Mouse (Mus musculus) hindbrain, embryonic 14.5 days (tissue): ENCODE measurements around the gene Slc28a2. TPM values are rescaled to one million over a fixed set of nuclear protein-coding genes. Genes with fewer than 3 reads are reported as not detected.
"Not testable (repeated sequence)": the region's sequence is repeated elsewhere in the genome, so short reads cannot be mapped to it uniquely, and the experiment has no call there.

Experiments
- ATAC-seq: fragments of 200-750 bp; cut with Nextera tagmentation; 2 replicates; pipeline ENCODE4 v1.8.0; 2017; ENCODE audit warnings: moderate number of reproducible peaks, mild to moderate bottlenecking, moderate TSS enrichment, moderate library complexity; ENCODE audit not compliant: low FRiP score
- DNase-seq: peaks from one replicate; pipeline ENCODE4 v3.0.0-alpha.2; 2015; ENCODE audit warnings: low spot score
- H3K27ac ChIP-seq: fragments of 300-500 bp; sonication (generic); 2 replicates; pipeline ENCODE4 v1.5.1; 2014; ENCODE audit warnings: mild to moderate bottlenecking, moderate library complexity
- H3K27me3 ChIP-seq: fragments of 300-500 bp; sonication (generic); 2 replicates; pipeline ENCODE4 v1.6.1; 2014; ENCODE audit warnings: mild to moderate bottlenecking, low read length, mixed read lengths; ENCODE audit not compliant: control insufficient read depth, insufficient read depth
- H3K36me3 ChIP-seq: fragments of 300-500 bp; sonication (generic); replicated peaks from 2 replicates; pipeline ENCODE4 v1.6.1; 2014; ENCODE audit not compliant: control insufficient read depth, insufficient read depth
- H3K4me1 ChIP-seq: fragments of 300-500 bp; sonication (generic); replicated peaks from 2 replicates; pipeline ENCODE4 v1.6.1; 2014; ENCODE audit warnings: antibody characterized with exemption, low read length, mixed read lengths; ENCODE audit not compliant: control insufficient read depth, insufficient read depth
- H3K4me2 ChIP-seq: fragments of 300-500 bp; sonication (generic); replicated peaks from 2 replicates; pipeline ENCODE4 v1.6.1; 2014; ENCODE audit warnings: mild to moderate bottlenecking, moderate library complexity
- H3K4me3 ChIP-seq: fragments of 300-500 bp; sonication (generic); replicated peaks from 2 replicates; pipeline ENCODE4 v1.5.1; 2014; ENCODE audit warnings: mild to moderate bottlenecking, low read length
- H3K9ac ChIP-seq: fragments of 300-500 bp; sonication (generic); 2 replicates; pipeline ENCODE4 v1.6.1; 2014
- H3K9me3 ChIP-seq: fragments of 300-500 bp; sonication (generic); 2 replicates; pipeline ENCODE4 v1.6.1; 2016; ENCODE audit warnings: low read length; ENCODE audit not compliant: control insufficient read depth
- WGBS: fragments of 180-500 bp; shearing (Covaris S2); extraction: QIAGEN DNeasy Blood & Tissue Kit; methylation state at CpG from one replicate; pipeline ENCODE4 v1.1.7; 2014; 5-methylcytosine and 5-hydroxymethylcytosine counted together
- polyA plus RNA-seq: library from polyadenylated mRNA; unstranded; fragments of >200 nt; fragmentation: Nextera tagmentation; extraction: Ambion mirVana; gene quantifications from 2 replicates; pipeline ENCODE4 v1.2.1, GENCODE M21; 2014

The Slc28a2 gene
- polyA plus RNA-seq, 1 experiment from 2014 or later, result 0.07 TPM

- not testable (repeated sequence) for H3K9ac ChIP-seq, H3K27me3 ChIP-seq, DNase-seq, H3K27ac ChIP-seq, H3K36me3 ChIP-seq, H3K4me1 ChIP-seq, H3K9me3 ChIP-seq, H3K4me2 ChIP-seq, ATAC-seq, H3K4me3 ChIP-seq
- WGBS, result 95% methylated on average over 3 of the region's 3 CpGs
These were observed 39.1 kb upstream of the Slc28a2 start for GRCm38 (mm10) chr2:122387135-122387534.

- Histone ChIP-seq H3K27me3 (no peaks in the 10 kb centered on the region), H3K4me2 (no peak overlapping the region), H3K9me3 (no peaks in the 10 kb centered on the region), H3K36me3 (no peaks in the 10 kb centered on the region), H3K4me3 (no peak overlapping the region), H3K4me1 (no peaks in the 10 kb centered on the region), H3K27ac (no peak overlapping the region), H3K9ac (no peak overlapping the region)
- ATAC-seq (no peak), DNase-seq (no peak)
- 88% methylated on average over 1 of the region's 1 CpGs for WGBS
These were observed 30.1 kb upstream of the Slc28a2 start for GRCm38 (mm10) chr2:122396150-122396549.

- H3K4me2 ChIP-seq, result no peak overlapping the region
- no peaks in the 10 kb centered on the region for H3K27me3 ChIP-seq
- WGBS, result 92% methylated on average over 2 of the region's 2 CpGs
- no peaks in the 10 kb centered on the region for H3K36me3 ChIP-seq
- H3K9ac ChIP-seq, result no peak overlapping the region
- DNase-seq, result no peak
- H3K27ac ChIP-seq, result no peak overlapping the region
- no peak overlapping the region for H3K4me3 ChIP-seq
- no peaks in the 10 kb centered on the region for H3K9me3 ChIP-seq
- ATAC-seq, result no peak
- no peaks in the 10 kb centered on the region for H3K4me1 ChIP-seq
These were observed 18.7 kb upstream of the Slc28a2 start for GRCm38 (mm10) chr2:122407607-122408006.

GRCm38 (mm10) chr2:122408928-122409327 lies 17.3 kb upstream of the Slc28a2 start:
- no peak overlapping the region for H3K4me3 ChIP-seq

GRCm38 (mm10) chr2:122426645-122427044 lies 368 bp downstream of the Slc28a2 start:
- 82% methylated on average over 2 of the region's 2 CpGs for WGBS
- DNase-seq, H3K4me1 ChIP-seq, H3K9ac ChIP-seq, ATAC-seq, H3K36me3 ChIP-seq, H3K4me2 ChIP-seq, H3K4me3 ChIP-seq, H3K27ac ChIP-seq, H3K27me3 ChIP-seq, H3K9me3 ChIP-seq: not testable (repeated sequence)

More at GRCm38 (mm10) chr2:122408928-122409327, 17.3 kb upstream of the Slc28a2 start:
- H3K27me3 ChIP-seq, result no peaks in the 10 kb centered on the region
- H3K27ac ChIP-seq, result no peak overlapping the region
- H3K9ac ChIP-seq, result no peak overlapping the region
- H3K4me2 ChIP-seq, result no peak overlapping the region
- WGBS, result 83% methylated on average over 7 of the region's 7 CpGs
- ATAC-seq (no peak), DNase-seq (no peak)
- no peaks in the 10 kb centered on the region for H3K9me3 ChIP-seq
- no peaks in the 10 kb centered on the region for H3K4me1 ChIP-seq
- H3K36me3 ChIP-seq, result no peaks in the 10 kb centered on the region

- H3K4me3 ChIP-seq, H3K36me3 ChIP-seq, DNase-seq, H3K27me3 ChIP-seq, H3K4me2 ChIP-seq, H3K27ac ChIP-seq, H3K4me1 ChIP-seq, ATAC-seq, H3K9ac ChIP-seq, H3K9me3 ChIP-seq: not testable (repeated sequence)
- 90% methylated on average over 5 of the region's 5 CpGs for WGBS
These were observed 12.6 kb downstream of the Slc28a2 start for GRCm38 (mm10) chr2:122438706-122439482.

GRCm38 (mm10) chr2:122440521-122440920 lies 14.2 kb downstream of the Slc28a2 start:
- not testable (repeated sequence) for H3K9me3 ChIP-seq, H3K27ac ChIP-seq, H3K27me3 ChIP-seq, DNase-seq, H3K9ac ChIP-seq, ATAC-seq, H3K36me3 ChIP-seq, H3K4me2 ChIP-seq, H3K4me3 ChIP-seq, H3K4me1 ChIP-seq
- 20% methylated on average over 1 of the region's 3 CpGs for WGBS

- no peaks in the 10 kb centered on the region for H3K36me3 ChIP-seq
- H3K9me3 ChIP-seq, result no peaks in the 10 kb centered on the region
- H3K27me3 ChIP-seq, result no peaks in the 10 kb centered on the region
- WGBS, result 91% methylated on average over 7 of the region's 7 CpGs
- no peaks in the 10 kb centered on the region for H3K4me1 ChIP-seq
- ATAC-seq (no peak), DNase-seq (no peak)
- H3K4me3 ChIP-seq, result no peak overlapping the region
- H3K9ac ChIP-seq, result no peak overlapping the region
- no peak overlapping the region for H3K27ac ChIP-seq
- no peak overlapping the region for H3K4me2 ChIP-seq
These were observed 15.0 kb downstream of the Slc28a2 start for GRCm38 (mm10) chr2:122441000-122441933.

GRCm38 (mm10) chr2:122450351-122450750 lies 24.1 kb downstream of the Slc28a2 start:
- DNase-seq, result no peak
- no peaks in the 10 kb centered on the region for H3K27me3 ChIP-seq

More at GRCm38 (mm10) chr2:122450351-122450750, 24.1 kb downstream of the Slc28a2 start:
- 89% methylated on average over 4 of the region's 4 CpGs for WGBS
- no peak overlapping the region for H3K27ac ChIP-seq
- H3K9me3 ChIP-seq, result no peaks in the 10 kb centered on the region
- no peaks in the 10 kb centered on the region for H3K36me3 ChIP-seq
- no peaks in the 10 kb centered on the region for H3K4me1 ChIP-seq
- ATAC-seq, result no peak
- no peak overlapping the region for H3K9ac ChIP-seq
- H3K4me2 ChIP-seq, result no peak overlapping the region
- H3K4me3 ChIP-seq, result no peak overlapping the region
